Comparison of ENCODE assay signal across 8 mouse cellular contexts in genomic region chr4:151860441-151861331, GRCm38 (mm10). TPM values are rescaled to one million over a fixed set of nuclear protein-coding genes. Genes with fewer than 3 reads are reported as not detected.
DNase-seq lines count a peak whose midpoint lies in the region; ATAC-seq lines count a peak whose summit lies in the region.

No protein-coding gene starts in this region.

- peak overlapping the region; percentile 74 for H3K9ac ChIP-seq in intestine, embryonic 15.5 days
- peak overlapping the region; percentile 89 for H3K9ac ChIP-seq in liver, embryonic 13.5 days
- H3K9ac ChIP-seq in neural tube, embryonic 12.5 days, result peak overlapping the region; percentile 88

- H3K36me3 ChIP-seq in intestine, embryonic 15.5 days, result no peaks in the 10 kb centered on the region
- H3K36me3 ChIP-seq in liver, embryonic 13.5 days, result peaks cover 3% of the 10 kb centered on the region; the same call in 1 of the 2 replicates
- H3K36me3 ChIP-seq in neural tube, embryonic 12.5 days, result no peaks in the 10 kb centered on the region

- H3K27ac ChIP-seq in intestine, embryonic 15.5 days, result peak overlapping the region; percentile 10; the same call in 1 of the 2 replicates
- H3K27ac ChIP-seq in liver, embryonic 13.5 days, result peak overlapping the region; percentile 70
- no peak overlapping the region for H3K27ac ChIP-seq in neural tube, embryonic 12.5 days

- peak overlapping the region; percentile 89 for H3K4me2 ChIP-seq in intestine, embryonic 15.5 days (replicated peaks)
- peak overlapping the region; percentile 99 for H3K4me2 ChIP-seq in liver, embryonic 13.5 days
- peak overlapping the region; percentile 93 for H3K4me2 ChIP-seq in neural tube, embryonic 12.5 days (replicated peaks)

- H3K4me1 ChIP-seq in intestine, embryonic 15.5 days (replicated peaks), result peaks cover 5% of the 10 kb centered on the region; the same call in 1 of the 2 replicates
- peaks cover 51% of the 10 kb centered on the region for H3K4me1 ChIP-seq in liver, embryonic 13.5 days (replicated peaks)
- peaks cover 19% of the 10 kb centered on the region for H3K4me1 ChIP-seq in neural tube, embryonic 12.5 days

- no peak for ATAC-seq in intestine, embryonic 15.5 days
- no peak for ATAC-seq in liver, embryonic 13.5 days (ENCODE audit: low read depth)
- ATAC-seq in neural tube, embryonic 12.5 days (ENCODE audit: low FRiP score, low read depth), result no peak

- no peaks in the 10 kb centered on the region for H3K9me3 ChIP-seq in intestine, embryonic 15.5 days
- H3K9me3 ChIP-seq in liver, embryonic 13.5 days (replicated peaks), result no peaks in the 10 kb centered on the region
- no peaks in the 10 kb centered on the region for H3K9me3 ChIP-seq in neural tube, embryonic 12.5 days

- peak; percentile 17 for DNase-seq in ovary, adult 18-20 months (ENCODE audit: low spot score)
- no peak for DNase-seq in ovary, postnatal 10 days (ENCODE audit: low spot score)
- peak; percentile 76 for DNase-seq in cerebellum, adult 9-11 months
- peak; percentile 39 for DNase-seq in gastrocnemius, postnatal 25 days
- peak; percentile 21 for DNase-seq in liver, embryonic 13.5 days
- peak; percentile 71 for DNase-seq in thymus, postnatal 14 days

- WGBS in intestine, embryonic 15.5 days, result 2% methylated on average over 44 of the region's 63 CpGs
- 2% methylated on average over 61 of the region's 63 CpGs for WGBS in liver, embryonic 13.5 days (ENCODE audit: insufficient replicate concordance)
- 3% methylated on average over 54 of the region's 63 CpGs for WGBS in neural tube, embryonic 12.5 days

- H3K27me3 ChIP-seq in intestine, embryonic 15.5 days (replicated peaks), result no peaks in the 10 kb centered on the region
- no peaks in the 10 kb centered on the region for H3K27me3 ChIP-seq in liver, embryonic 13.5 days
- H3K27me3 ChIP-seq in neural tube, embryonic 12.5 days (replicated peaks), result 0 out of 2 replicates have a peak, but pooled peaks cover 2% of the 10 kb centered on the region

- H3K4me3 ChIP-seq in intestine, embryonic 15.5 days (replicated peaks), result peak overlapping the region; percentile 83
- H3K4me3 ChIP-seq in liver, embryonic 13.5 days (replicated peaks), result peak overlapping the region; percentile 83
- peak overlapping the region; percentile 88 for H3K4me3 ChIP-seq in neural tube, embryonic 12.5 days

RNA-seq across cellular contexts. Expression of gene Camta1, which starts 1.0 kb away (rescaled TPM):
- 100 to 1,000 TPM in 1 of 2 experiments, 10 to 100 TPM in 1; 91.0 to 104 TPM for total RNA-seq in gastrocnemius, postnatal 25 days (2021)
- polyA plus RNA-seq in intestine, embryonic 15.5 days (2015; fragmentation: Nextera tagmentation; extraction: Ambion mirVana), result 70.2 and 75.7 TPM in 2 replicates
- polyA plus RNA-seq in liver, embryonic 13.5 days (2015; fragmentation: Nextera tagmentation; extraction: Ambion mirVana), result 43.6 and 47.8 TPM in 2 replicates
- 164 and 180 TPM in 2 replicates for polyA plus RNA-seq in neural tube, embryonic 12.5 days (2016; fragmentation: Nextera tagmentation; extraction: Ambion mirVana)
